Mouse (Mus musculus) liver, postnatal 0 days (tissue): ENCODE measurements at regions not wholly inside any gene's neighbourhood (a gene's known extent, or its start where the extent isn't known, plus 50 kb on each side); places are given as distances from the start of the nearest gene placed in this dataset.
"Not testable (repeated sequence)": the region's sequence is repeated elsewhere in the genome, so short reads cannot be mapped to it uniquely, and the experiment has no call there.

ENCODE experiments used
- ATAC-seq: fragments of 200-750 bp; cut with Nextera tagmentation; 2 replicates; pipeline ENCODE4 v1.8.0; 2017; ENCODE audit warnings: mild to moderate bottlenecking, moderate library complexity
- DNase-seq: peaks from one replicate; pipeline ENCODE4 v3.0.0-alpha.2; 2016
- H3K27ac ChIP-seq: fragments of 300-500 bp; sonication (generic); 2 replicates; pipeline ENCODE4 v1.5.1; 2014; ENCODE audit warnings: antibody characterized with exemption, moderate library complexity, mild to moderate bottlenecking, low read depth
- H3K27me3 ChIP-seq: fragments of 300-500 bp; sonication (generic); 2 replicates; pipeline ENCODE4 v1.6.1; 2014; ENCODE audit warnings: low read length, control low read depth, mixed read lengths; ENCODE audit not compliant: insufficient read depth
- H3K36me3 ChIP-seq: fragments of 300-500 bp; sonication (generic); replicated peaks from 2 replicates; pipeline ENCODE4 v1.6.1; 2014; ENCODE audit warnings: mild to moderate bottlenecking, control low read depth, low read length, moderate library complexity, mixed read lengths; ENCODE audit not compliant: insufficient read depth
- H3K4me1 ChIP-seq: fragments of 300-500 bp; sonication (generic); 2 replicates; pipeline ENCODE4 v1.6.1; 2014; ENCODE audit warnings: antibody characterized with exemption, mild to moderate bottlenecking, control low read depth; ENCODE audit not compliant: insufficient read depth
- H3K4me2 ChIP-seq: fragments of 300-500 bp; sonication (generic); 2 replicates; pipeline ENCODE4 v1.6.1; 2014; ENCODE audit warnings: low read depth, mild to moderate bottlenecking, low read length, moderate library complexity, mixed read lengths
- H3K4me3 ChIP-seq: fragments of 300-500 bp; sonication (generic); 2 replicates; pipeline ENCODE4 v1.5.1; 2014; ENCODE audit warnings: low read depth, low read length
- H3K9ac ChIP-seq: fragments of 300-500 bp; sonication (generic); replicated peaks from 2 replicates; pipeline ENCODE4 v1.6.1; 2014; ENCODE audit warnings: mild to moderate bottlenecking, moderate library complexity
- H3K9me3 ChIP-seq: fragments of 300-500 bp; sonication (generic); 2 replicates; pipeline ENCODE4 v1.6.1; 2016; ENCODE audit warnings: mild to moderate bottlenecking, control low read depth, low read length, mixed read lengths
- CTCF ChIP-seq: sonication (generic); IDR thresholded peaks from 2 replicates; pipeline ENCODE4 v1.5.1; 2016; ENCODE audit warnings: antibody characterized with exemption, low read depth
- EP300 ChIP-seq: IDR thresholded peaks from 2 replicates; pipeline ENCODE4 v1.6.1; 2016; ENCODE audit warnings: antibody characterized with exemption, low read depth, mild to moderate bottlenecking
- WGBS: fragments of 180-500 bp; shearing (Covaris S2); extraction: QIAGEN DNeasy Blood & Tissue Kit; methylation state at CpG from one replicate; pipeline ENCODE4 v1.1.7; 2014; ENCODE audit not compliant: insufficient replicate concordance; 5-methylcytosine and 5-hydroxymethylcytosine counted together

- no peak for DNase-seq
- TF ChIP-seq EP300 (no peak), CTCF (no peak)
- H3K9ac ChIP-seq, result no peak overlapping the region
- no peaks in the 10 kb centered on the region for H3K9me3 ChIP-seq
- no peak overlapping the region for H3K4me2 ChIP-seq
- no peak overlapping the region for H3K4me3 ChIP-seq
- no peak for ATAC-seq
- WGBS, result 35% methylated on average over 2 of the region's 2 CpGs
- H3K36me3 ChIP-seq, result no peaks in the 10 kb centered on the region
- no peaks in the 10 kb centered on the region for H3K4me1 ChIP-seq
- no peaks in the 10 kb centered on the region for H3K27me3 ChIP-seq
- H3K27ac ChIP-seq, result no peak overlapping the region
Measured at GRCm38 (mm10) chr5:129281406-129281805, 184.9 kb downstream of the Adgrd1 start.

GRCm38 (mm10) chr5:129282133-129282532 lies 185.6 kb downstream of the Adgrd1 start:
- TF ChIP-seq CTCF (no peak), EP300 (no peak)

GRCm38 (mm10) chr5:129282826-129283225 lies 186.3 kb downstream of the Adgrd1 start:
- Histone ChIP-seq H3K4me1 (no peaks in the 10 kb centered on the region), H3K9me3 (no peaks in the 10 kb centered on the region), H3K36me3 (no peaks in the 10 kb centered on the region), H3K4me2 (no peak overlapping the region), H3K27ac (no peak overlapping the region), H3K27me3 (no peaks in the 10 kb centered on the region), H3K9ac (no peak overlapping the region), H3K4me3 (no peak overlapping the region)
- 14% methylated on average over 5 of the region's 5 CpGs for WGBS
- DNase-seq, result no peak
- ATAC-seq, result no peak
- no peak for TF ChIP-seq EP300
- TF ChIP-seq CTCF, result no peak

More at GRCm38 (mm10) chr5:129282133-129282532, 185.6 kb downstream of the Adgrd1 start:
- H3K36me3 ChIP-seq, result no peaks in the 10 kb centered on the region
- 14% methylated on average over 8 of the region's 8 CpGs for whole genome bisulfite sequencing
- no peak overlapping the region for H3K9ac ChIP-seq
- H3K27ac ChIP-seq, result no peak overlapping the region
- DNase-seq (no peak), ATAC-seq (no peak)
- no peaks in the 10 kb centered on the region for H3K4me1 ChIP-seq
- no peaks in the 10 kb centered on the region for H3K27me3 ChIP-seq
- no peak overlapping the region for H3K4me2 ChIP-seq
- no peaks in the 10 kb centered on the region for H3K9me3 ChIP-seq
- no peak overlapping the region for H3K4me3 ChIP-seq

GRCm38 (mm10) chr5:129287481-129287880 lies 190.9 kb downstream of the Adgrd1 start:
- H3K27ac ChIP-seq, result no peak overlapping the region
- H3K27me3 ChIP-seq, result no peaks in the 10 kb centered on the region
- ATAC-seq (no peak), DNase-seq (no peak)
- no peaks in the 10 kb centered on the region for H3K4me1 ChIP-seq
- 13% methylated on average over 8 of the region's 8 CpGs for WGBS
- no peaks in the 10 kb centered on the region for H3K9me3 ChIP-seq
- H3K9ac ChIP-seq, result no peak overlapping the region
- H3K4me2 ChIP-seq, result no peak overlapping the region
- no peaks in the 10 kb centered on the region for H3K36me3 ChIP-seq
- H3K4me3 ChIP-seq, result no peak overlapping the region
- TF ChIP-seq EP300 (no peak), CTCF (no peak)

- H3K27me3 ChIP-seq, DNase-seq, H3K27ac ChIP-seq, H3K4me1 ChIP-seq, H3K4me2 ChIP-seq, H3K9ac ChIP-seq, H3K4me3 ChIP-seq, ATAC-seq, H3K9me3 ChIP-seq, H3K36me3 ChIP-seq: not testable (repeated sequence)
- WGBS, result 52% methylated on average over 10 of the region's 10 CpGs
Measured at GRCm38 (mm10) chr5:129292821-129293220, 196.3 kb downstream of the Adgrd1 start.

GRCm38 (mm10) chr5:129294861-129295542 lies 198.5 kb downstream of the Adgrd1 start:
- not testable (repeated sequence) for H3K27me3 ChIP-seq, H3K27ac ChIP-seq, H3K4me1 ChIP-seq, H3K9me3 ChIP-seq, H3K9ac ChIP-seq, H3K36me3 ChIP-seq, DNase-seq, H3K4me2 ChIP-seq, H3K4me3 ChIP-seq, ATAC-seq
- 54% methylated on average over 7 of the region's 8 CpGs for WGBS
